Mouse (Mus musculus): ENCODE data around the gene Gm20489. TPM values are rescaled to one million over a fixed set of nuclear protein-coding genes. Genes with fewer than 3 reads are reported as not detected.

Gene Gm20489
- total and polyA plus RNA-seq, 2 experiments: not detected

GRCm38 (mm10) chrX:101300427-101301030 is 31.7 kb upstream of the Gm20489 start:
- H3K27me3 ChIP-seq (ENCODE audit: control insufficient read depth, insufficient read depth, low read length): 0 out of 2 replicates have a peak, but pooled peaks cover 3% of the 10 kb centered on the region
- no peaks in the 10 kb centered on the region; the same call in 1 of the 2 replicates for H3K4me1 ChIP-seq (ENCODE audit: control insufficient read depth, insufficient read depth, low read length)
- H3K4me3 ChIP-seq (ENCODE audit: insufficient read depth, low read depth, low read length): no peak overlapping the region
- no peaks in the 10 kb centered on the region for H3K79me2 ChIP-seq (ENCODE audit: control insufficient read depth, insufficient read depth, low read length)
- WGBS: 48% methylated on average over 13 of the region's 13 CpGs
- H3K36me3 ChIP-seq (ENCODE audit: control insufficient read depth, insufficient read depth, low read length): peaks cover 2% of the 10 kb centered on the region; the same call in 1 of the 2 replicates
- H3K27ac ChIP-seq (replicated peaks; ENCODE audit: insufficient read depth, low read depth, low read length): no peak overlapping the region
- TF ChIP-seq CTCF (IDR thresholded peaks at IDR 0.05; ENCODE audit: low read depth, low read length): no peak
- TF ChIP-seq POLR2A (IDR thresholded peaks at IDR 0.05; ENCODE audit: extremely low read depth, insufficient read depth, low read length): no peak
- no peak for DNase-seq (ENCODE audit: extremely low read depth, low read depth, low spot score)
- no peak overlapping the region for H3K9ac ChIP-seq (ENCODE audit: low read depth, low read length)

GRCm38 (mm10) chrX:101299473-101300426 is 30.9 kb upstream of the Gm20489 start:
- DNase-seq (ENCODE audit: extremely low read depth, low read depth, low spot score): no peak
- H3K36me3 ChIP-seq (ENCODE audit: control insufficient read depth, insufficient read depth, low read length): peaks cover 2% of the 10 kb centered on the region; the same call in 1 of the 2 replicates
- H3K4me1 ChIP-seq (ENCODE audit: control insufficient read depth, insufficient read depth, low read length): no peaks in the 10 kb centered on the region; the same call in 1 of the 2 replicates

GRCm38 (mm10) chrX:101299055-101299454 is 30.2 kb upstream of the Gm20489 start, which contains the start of gene Nlgn3:
TSS of gene Nlgn3 (plus strand) at chrX:101299168.
- WGBS: 5% methylated on average over 2 of the region's 24 CpGs
- no peak within 1 kb of the TSS for H3K9ac ChIP-seq (ENCODE audit: low read depth, low read length)

More at GRCm38 (mm10) chrX:101299473-101300426, 30.9 kb upstream of the Gm20489 start:
- Histone ChIP-seq H3K27ac (replicated peaks; ENCODE audit: insufficient read depth, low read depth, low read length) (no peak overlapping the region), H3K9ac (ENCODE audit: low read depth, low read length) (no peak overlapping the region), H3K4me3 (ENCODE audit: insufficient read depth, low read depth, low read length) (no peak overlapping the region), H3K79me2 (ENCODE audit: control insufficient read depth, insufficient read depth, low read length) (no peaks in the 10 kb centered on the region), H3K27me3 (ENCODE audit: control insufficient read depth, insufficient read depth, low read length) (0 out of 2 replicates have a peak, but pooled peaks cover 3% of the 10 kb centered on the region)
- TF ChIP-seq CTCF (IDR thresholded peaks at IDR 0.05; ENCODE audit: low read depth, low read length) (no peak), POLR2A (IDR thresholded peaks at IDR 0.05; ENCODE audit: extremely low read depth, insufficient read depth, low read length) (no peak)
- 14% methylated on average over 9 of the region's 13 CpGs for whole genome bisulfite sequencing

GRCm38 (mm10) chrX:101290111-101290510 is 21.3 kb upstream of the Gm20489 start:
- no peak overlapping the region for H3K4me3 ChIP-seq (ENCODE audit: insufficient read depth, low read depth, low read length)
- 92% methylated on average over 10 of the region's 10 CpGs for WGBS
- H3K4me1 ChIP-seq (ENCODE audit: control insufficient read depth, insufficient read depth, low read length): no peaks in the 10 kb centered on the region
- H3K79me2 ChIP-seq (ENCODE audit: control insufficient read depth, insufficient read depth, low read length): no peaks in the 10 kb centered on the region
- H3K27ac ChIP-seq (replicated peaks; ENCODE audit: insufficient read depth, low read depth, low read length): no peak overlapping the region
- DNase-seq (ENCODE audit: extremely low read depth, low read depth, low spot score): no peak
- H3K36me3 ChIP-seq (ENCODE audit: control insufficient read depth, insufficient read depth, low read length): peaks cover 29% of the 10 kb centered on the region; the same call in 1 of the 2 replicates
- H3K9ac ChIP-seq (ENCODE audit: low read depth, low read length): no peak overlapping the region
- H3K27me3 ChIP-seq (ENCODE audit: control insufficient read depth, insufficient read depth, low read length): no peaks in the 10 kb centered on the region
- TF ChIP-seq CTCF (IDR thresholded peaks at IDR 0.05; ENCODE audit: low read depth, low read length) (no peak), POLR2A (IDR thresholded peaks at IDR 0.05; ENCODE audit: extremely low read depth, insufficient read depth, low read length) (no peak)

More at GRCm38 (mm10) chrX:101299055-101299454, 30.2 kb upstream of the Gm20489 start, which contains the start of gene Nlgn3:
- Histone ChIP-seq H3K27me3 (ENCODE audit: control insufficient read depth, insufficient read depth, low read length) (0 out of 2 replicates have a peak, but pooled peaks cover 3% of the 10 kb centered on the region), H3K4me3 (ENCODE audit: insufficient read depth, low read depth, low read length) (no peak within 1 kb of the TSS; the same call in 1 of the 2 replicates), H3K79me2 (ENCODE audit: control insufficient read depth, insufficient read depth, low read length) (no peaks in the 10 kb centered on the region), H3K4me1 (ENCODE audit: control insufficient read depth, insufficient read depth, low read length) (no peaks in the 10 kb centered on the region; the same call in 1 of the 2 replicates), H3K27ac (replicated peaks; ENCODE audit: insufficient read depth, low read depth, low read length) (no peak within 1 kb of the TSS), H3K36me3 (ENCODE audit: control insufficient read depth, insufficient read depth, low read length) (peaks cover 5% of the 10 kb centered on the region; the same call in 1 of the 2 replicates)
- TF ChIP-seq POLR2A (IDR thresholded peaks at IDR 0.05; ENCODE audit: extremely low read depth, insufficient read depth, low read length): no peak
- TF ChIP-seq CTCF (IDR thresholded peaks at IDR 0.05; ENCODE audit: low read depth, low read length): no peak
- no peak for DNase-seq (ENCODE audit: extremely low read depth, low read depth, low spot score)

DNA sequence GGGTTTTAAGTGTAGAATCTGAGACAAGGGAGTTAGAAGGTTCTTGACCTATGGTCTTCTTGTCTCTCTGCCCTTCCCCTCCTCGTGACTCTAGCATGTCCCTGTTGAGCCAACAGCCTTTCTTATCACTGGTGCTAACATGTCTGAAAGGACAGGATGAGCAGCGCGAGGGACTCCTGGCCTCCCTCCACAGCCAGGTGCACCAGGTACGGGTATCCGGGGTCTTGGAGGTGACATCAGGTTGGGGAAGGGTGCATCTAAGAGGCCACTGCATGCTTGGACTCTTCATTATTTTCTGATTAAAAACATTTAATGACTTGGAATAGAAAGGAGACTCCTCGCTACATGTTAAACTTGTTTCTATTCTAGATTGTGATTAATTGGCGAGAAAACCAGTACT is 20.2 kb upstream of the Gm20489 start:
- no peak for DNase-seq (ENCODE audit: extremely low read depth, low read depth, low spot score)
- H3K79me2 ChIP-seq (ENCODE audit: control insufficient read depth, insufficient read depth, low read length): no peaks in the 10 kb centered on the region
- H3K4me1 ChIP-seq (ENCODE audit: control insufficient read depth, insufficient read depth, low read length): no peaks in the 10 kb centered on the region
- H3K27me3 ChIP-seq (ENCODE audit: control insufficient read depth, insufficient read depth, low read length): no peaks in the 10 kb centered on the region
- H3K27ac ChIP-seq (replicated peaks; ENCODE audit: insufficient read depth, low read depth, low read length): no peak overlapping the region
- WGBS: 98% methylated on average over 7 of the region's 7 CpGs
- TF ChIP-seq CTCF (IDR thresholded peaks at IDR 0.05; ENCODE audit: low read depth, low read length): no peak
- no peak for TF ChIP-seq POLR2A (IDR thresholded peaks at IDR 0.05; ENCODE audit: extremely low read depth, insufficient read depth, low read length)
- H3K9ac ChIP-seq (ENCODE audit: low read depth, low read length): no peak overlapping the region
- H3K4me3 ChIP-seq (ENCODE audit: insufficient read depth, low read depth, low read length): no peak overlapping the region
- peaks cover 25% of the 10 kb centered on the region; the same call in 1 of the 2 replicates for H3K36me3 ChIP-seq (ENCODE audit: control insufficient read depth, insufficient read depth, low read length)

Measured in liver, adult 2 months (tissue).